27 mouse cellular contexts compared by ENCODE assay signal in genomic region chr6:138391085-138391484, GRCm38 (mm10).
DNase-seq lines count a peak whose midpoint lies in the region; ATAC-seq and TF ChIP-seq lines count a peak whose summit lies in the region.
"Had no signal": no experiment of that assay in that cellular context is flagged by ENCODE, and none has a peak within 500 bp of the region (broad histone marks: within the 10 kb centered on the region; RNA-seq: fewer than 3 reads in every experiment).

No protein-coding gene starts in this region.

- 0 out of 2 replicates have a peak, but pooled peaks have one; percentile 24 for ATAC-seq in forebrain, embryonic 11.5 days (replicated peaks; ENCODE audit: low FRiP score)
- no peak for ATAC-seq in forebrain, postnatal 0 days
- ATAC-seq in kidney, embryonic 15.5 days (replicated peaks; ENCODE audit: low FRiP score), result peak; percentile 81
- ATAC-seq in forebrain, embryonic 14.5 days, result peak; percentile 40; the same call in 1 of the 2 replicates
- ATAC-seq: activated CD4-positive, CD25-positive, alpha-beta regulatory T cell, adult 4 months; CD4-positive, CD25-positive, alpha-beta regulatory T cell, adult 4 months; inflammation-experienced regulatory T-cells, adult 6 months; intestine, postnatal 0 days; Patski had no signal

- H3K4me1 ChIP-seq in forebrain, embryonic 11.5 days (replicated peaks; ENCODE audit: control insufficient read depth, insufficient read depth, low read length), result 0 out of 2 replicates have a peak, but pooled peaks cover 2% of the 10 kb centered on the region
- H3K4me1 ChIP-seq in forebrain, postnatal 0 days (ENCODE audit: insufficient read depth), result no peaks in the 10 kb centered on the region
- H3K4me1 ChIP-seq in kidney, embryonic 15.5 days, result no peaks in the 10 kb centered on the region
- no peaks in the 10 kb centered on the region; the same call in 1 of the 2 replicates for H3K4me1 ChIP-seq in forebrain, embryonic 14.5 days (ENCODE audit: control insufficient read depth, insufficient read depth, low read length)
- H3K4me1 ChIP-seq in embryonic facial prominence, embryonic 10.5 days, result peaks cover 7% of the 10 kb centered on the region
- H3K4me1 ChIP-seq: embryonic facial prominence, embryonic 15.5 days; heart, embryonic 15.5 days had no signal

- WGBS in forebrain, embryonic 11.5 days, result 74% methylated on average over 5 of the region's 5 CpGs
- 56% methylated on average over 5 of the region's 5 CpGs for WGBS in forebrain, postnatal 0 days
- 50% methylated on average over 5 of the region's 5 CpGs for WGBS in kidney, embryonic 15.5 days
- WGBS in forebrain, embryonic 14.5 days, result 62% methylated on average over 5 of the region's 5 CpGs
- WGBS in embryonic facial prominence, embryonic 10.5 days, result 73% methylated on average over 5 of the region's 5 CpGs

- H3K36me3 ChIP-seq in forebrain, embryonic 11.5 days (ENCODE audit: control insufficient read depth, insufficient read depth, low read length), result no peaks in the 10 kb centered on the region
- H3K36me3 ChIP-seq in forebrain, postnatal 0 days (ENCODE audit: insufficient read depth), result no peaks in the 10 kb centered on the region
- no peaks in the 10 kb centered on the region for H3K36me3 ChIP-seq in kidney, embryonic 15.5 days
- H3K36me3 ChIP-seq in forebrain, embryonic 14.5 days (ENCODE audit: control insufficient read depth, insufficient read depth, low read length), result no peaks in the 10 kb centered on the region
- H3K36me3 ChIP-seq in embryonic facial prominence, embryonic 10.5 days (replicated peaks), result no peaks in the 10 kb centered on the region
- H3K36me3 ChIP-seq: embryonic facial prominence, embryonic 15.5 days; G1E; heart, embryonic 15.5 days; hindbrain, embryonic 10.5 days had no signal

- H3K9ac ChIP-seq in forebrain, embryonic 11.5 days (ENCODE audit: low read length), result no peak overlapping the region
- no peak overlapping the region for H3K9ac ChIP-seq in forebrain, postnatal 0 days
- H3K9ac ChIP-seq in kidney, embryonic 15.5 days, result no peak overlapping the region
- H3K9ac ChIP-seq in forebrain, embryonic 14.5 days (ENCODE audit: low read length), result no peak overlapping the region
- H3K9ac ChIP-seq: embryonic facial prominence, embryonic 15.5 days; heart, embryonic 15.5 days; hindbrain, embryonic 14.5 days had no signal

- no peak overlapping the region for H3K27ac ChIP-seq in forebrain, embryonic 11.5 days (ENCODE audit: low read depth, low read length)
- H3K27ac ChIP-seq in forebrain, postnatal 0 days (ENCODE audit: low read depth, low read length), result no peak overlapping the region
- H3K27ac ChIP-seq in kidney, embryonic 15.5 days, result no peak overlapping the region
- H3K27ac ChIP-seq in forebrain, embryonic 14.5 days (ENCODE audit: low read depth, low read length), result no peak overlapping the region
- H3K27ac ChIP-seq in embryonic facial prominence, embryonic 10.5 days (replicated peaks), result no peak overlapping the region
- H3K27ac ChIP-seq: embryonic facial prominence, embryonic 15.5 days; heart, embryonic 15.5 days; hindbrain, embryonic 10.5 days; hindbrain, embryonic 14.5 days had no signal

- DNase-seq in forebrain, embryonic 11.5 days (ENCODE audit: low spot score), result no peak
- no peak for DNase-seq in forebrain, postnatal 0 days
- no peak for DNase-seq in kidney, postnatal 4 days
- peak; percentile 35 for DNase-seq in Muller cell, postnatal 12 days (ENCODE audit: inconsistent ontology term)
- DNase-seq in forebrain, embryonic 14.5 days (ENCODE audit: low spot score), result no peak
- DNase-seq in MN1 (ENCODE audit: low spot score), result no peak
- DNase-seq in embryonic facial prominence, embryonic 10.5 days (ENCODE audit: low spot score), result no peak
- DNase-seq: adrenal gland, postnatal 14 days; B cell, adult 2 months; cerebellum, adult 2 months; cerebellum, postnatal 10 days; gastrocnemius, postnatal 36 days; heart, adult 11 months; heart, postnatal 14 days had no signal

- no peaks in the 10 kb centered on the region for H3K27me3 ChIP-seq in forebrain, embryonic 11.5 days (ENCODE audit: control insufficient read depth, insufficient read depth, low read length)
- H3K27me3 ChIP-seq in forebrain, postnatal 0 days (ENCODE audit: insufficient read depth, low read length), result no peaks in the 10 kb centered on the region
- peaks cover 5% of the 10 kb centered on the region; the same call in 1 of the 2 replicates for H3K27me3 ChIP-seq in kidney, embryonic 15.5 days
- H3K27me3 ChIP-seq in forebrain, embryonic 14.5 days (replicated peaks; ENCODE audit: control insufficient read depth, insufficient read depth, low read length), result no peaks in the 10 kb centered on the region
- no peaks in the 10 kb centered on the region for H3K27me3 ChIP-seq in embryonic facial prominence, embryonic 10.5 days (replicated peaks; ENCODE audit: low read depth, poor library complexity, severe bottlenecking)
- H3K27me3 ChIP-seq: embryonic facial prominence, embryonic 15.5 days; heart, embryonic 15.5 days; Patski had no signal

- H3K9me3 ChIP-seq in forebrain, embryonic 11.5 days (ENCODE audit: control insufficient read depth, low read length), result no peaks in the 10 kb centered on the region
- no peaks in the 10 kb centered on the region for H3K9me3 ChIP-seq in forebrain, postnatal 0 days (ENCODE audit: low read length)
- H3K9me3 ChIP-seq in kidney, embryonic 15.5 days (replicated peaks), result no peaks in the 10 kb centered on the region; the same call in 1 of the 2 replicates
- H3K9me3 ChIP-seq in forebrain, embryonic 14.5 days (replicated peaks; ENCODE audit: control insufficient read depth, low read length), result no peaks in the 10 kb centered on the region
- no peaks in the 10 kb centered on the region for H3K9me3 ChIP-seq in embryonic facial prominence, embryonic 10.5 days
- H3K9me3 ChIP-seq: embryonic facial prominence, embryonic 15.5 days; heart, embryonic 15.5 days; hindbrain, embryonic 10.5 days had no signal

- no peak overlapping the region for H3K4me2 ChIP-seq in forebrain, embryonic 11.5 days (ENCODE audit: low read depth, low read length, severe bottlenecking)
- H3K4me2 ChIP-seq in forebrain, postnatal 0 days (ENCODE audit: low read depth), result no peak overlapping the region
- H3K4me2 ChIP-seq in kidney, embryonic 15.5 days, result no peak overlapping the region
- H3K4me2 ChIP-seq in forebrain, embryonic 14.5 days (ENCODE audit: low read length), result no peak overlapping the region
- H3K4me2 ChIP-seq: embryonic facial prominence, embryonic 15.5 days; heart, embryonic 11.5 days; heart, embryonic 15.5 days; hindbrain, embryonic 14.5 days had no signal

- H3K4me3 ChIP-seq in forebrain, embryonic 11.5 days (ENCODE audit: low read depth, low read length), result no peak overlapping the region
- H3K4me3 ChIP-seq in forebrain, postnatal 0 days (ENCODE audit: low read depth, low read length), result no peak overlapping the region
- no peak overlapping the region for H3K4me3 ChIP-seq in kidney, embryonic 15.5 days (replicated peaks)
- no peak overlapping the region for H3K4me3 ChIP-seq in forebrain, embryonic 14.5 days (ENCODE audit: low read depth, low read length)
- no peak overlapping the region for H3K4me3 ChIP-seq in embryonic facial prominence, embryonic 10.5 days
- H3K4me3 ChIP-seq: embryonic facial prominence, embryonic 15.5 days; erythroblast, embryonic 14.5 days; heart, embryonic 15.5 days; hindbrain, embryonic 10.5 days had no signal

- TF ChIP-seq CTCF in forebrain, postnatal 0 days (IDR thresholded peaks at IDR 0.05; ENCODE audit: low read depth), result no peak
